In genomic region chr15:36347333-36347845, GRCm38 (mm10) we compare ENCODE assay signal across 17 mouse cellular contexts.
DNase-seq lines count a peak whose midpoint lies in the region; ATAC-seq lines count a peak whose summit lies in the region.
"Had no signal": no experiment of that assay in that cellular context is flagged by ENCODE, and none has a peak within 500 bp of the region (broad histone marks: within the 10 kb centered on the region; RNA-seq: fewer than 3 reads in every experiment).

No protein-coding gene starts in this region.

- peak; percentile 17 for DNase-seq in kidney, adult 18-20 months
- peak; percentile 4 for DNase-seq in embryonic facial prominence, embryonic 10.5 days (ENCODE audit: low spot score)
- DNase-seq in gonadal fat pad, adult 2 months (ENCODE audit: low read depth), result peak; percentile 97
- peak; percentile 60 for DNase-seq in lung, postnatal 25 days (ENCODE audit: low spot score)
- DNase-seq in thymus, postnatal 4 days, result no peak
- DNase-seq: adrenal gland, postnatal 25 days; cerebellum, postnatal 14 days; left cerebral cortex, postnatal 4 days; right cerebral cortex, postnatal 25 days; thymus, postnatal 36 days had no signal

- no peak for ATAC-seq in kidney, embryonic 16.5 days (ENCODE audit: low FRiP score, low TSS enrichment)
- ATAC-seq in cerebellum, adult (ENCODE audit: insufficient number of reproducible peaks, low FRiP score, low TSS enrichment), result no peak
- ATAC-seq: forebrain, embryonic 13.5 days; midbrain, embryonic 13.5 days had no signal

- 0 out of 2 replicates have a peak, but pooled peaks cover 6% of the 10 kb centered on the region for H3K4me1 ChIP-seq in kidney, embryonic 16.5 days (ENCODE audit: insufficient read depth, low read length)
- H3K4me1 ChIP-seq in embryonic facial prominence, embryonic 10.5 days, result no peaks in the 10 kb centered on the region
- H3K4me1 ChIP-seq: forebrain, embryonic 13.5 days; midbrain, embryonic 13.5 days had no signal

- H3K36me3 ChIP-seq in kidney, embryonic 16.5 days (ENCODE audit: insufficient read depth, low read length), result no peaks in the 10 kb centered on the region
- H3K36me3 ChIP-seq in embryonic facial prominence, embryonic 10.5 days (replicated peaks), result no peaks in the 10 kb centered on the region
- H3K36me3 ChIP-seq: embryonic facial prominence, embryonic 12.5 days; G1E; midbrain, embryonic 13.5 days had no signal

- no peak overlapping the region for H3K9ac ChIP-seq in kidney, embryonic 16.5 days (replicated peaks; ENCODE audit: low read length)
- H3K9ac ChIP-seq: embryonic facial prominence, embryonic 12.5 days; forebrain, embryonic 13.5 days; midbrain, embryonic 13.5 days had no signal

- H3K4me2 ChIP-seq in kidney, embryonic 16.5 days (replicated peaks; ENCODE audit: low read depth, low read length), result no peak overlapping the region
- H3K4me2 ChIP-seq: embryonic facial prominence, embryonic 12.5 days; forebrain, embryonic 13.5 days; midbrain, embryonic 13.5 days had no signal

- H3K4me3 ChIP-seq in kidney, embryonic 16.5 days (ENCODE audit: low read length), result no peak overlapping the region
- H3K4me3 ChIP-seq in embryonic facial prominence, embryonic 10.5 days, result no peak overlapping the region
- H3K4me3 ChIP-seq: embryonic facial prominence, embryonic 12.5 days; forebrain, embryonic 13.5 days; midbrain, embryonic 13.5 days had no signal

- 40% methylated on average over 4 of the region's 4 CpGs for WGBS in kidney, embryonic 16.5 days
- WGBS in embryonic facial prominence, embryonic 10.5 days, result 74% methylated on average over 4 of the region's 4 CpGs

- no peaks in the 10 kb centered on the region for H3K9me3 ChIP-seq in kidney, embryonic 16.5 days (ENCODE audit: low read length)
- H3K9me3 ChIP-seq in embryonic facial prominence, embryonic 10.5 days, result no peaks in the 10 kb centered on the region
- H3K9me3 ChIP-seq: embryonic facial prominence, embryonic 12.5 days; forebrain, embryonic 13.5 days; G1E; midbrain, embryonic 13.5 days had no signal

- no peak overlapping the region for H3K27ac ChIP-seq in kidney, embryonic 16.5 days (ENCODE audit: low read length)
- H3K27ac ChIP-seq in embryonic facial prominence, embryonic 10.5 days (replicated peaks), result no peak overlapping the region
- H3K27ac ChIP-seq: embryonic facial prominence, embryonic 12.5 days; forebrain, embryonic 13.5 days; macrophage; midbrain, embryonic 13.5 days had no signal

- H3K27me3 ChIP-seq in kidney, embryonic 16.5 days (ENCODE audit: insufficient read depth, low read length), result no peaks in the 10 kb centered on the region
- H3K27me3 ChIP-seq in embryonic facial prominence, embryonic 10.5 days (replicated peaks; ENCODE audit: low read depth, poor library complexity, severe bottlenecking), result no peaks in the 10 kb centered on the region
- H3K27me3 ChIP-seq: embryonic facial prominence, embryonic 12.5 days; forebrain, embryonic 13.5 days; midbrain, embryonic 13.5 days had no signal
